Mouse (Mus musculus) adrenal gland, postnatal 36 days (tissue): ENCODE data around the gene Olfr76. TPM values are rescaled to one million over a fixed set of nuclear protein-coding genes. Genes with fewer than 3 reads are reported as not detected.
"Not testable (repeated sequence)": the region's sequence is repeated elsewhere in the genome, so short reads cannot be mapped to it uniquely, and the experiment has no call there.

Experiments used
- DNase-seq, 2 experiments: peaks; one replicate each; pipeline ENCODE4 v3.0.0; 2021; ENCODE audit warnings: mixed read lengths in 1 of 2
- long read RNA-seq, 2 experiments: library from polyadenylated mRNA; stranded (forward); transcript quantifications; one replicate each; pipeline ENCODE4 v2.0.0; 2021; ENCODE audit warnings: borderline sequencing depth in 2 of 2
- total RNA-seq, 2 experiments: library from RNA; stranded (reverse); gene quantifications; 2 replicates each; pipeline ENCODE4 v1.2.3; 2021

Olfr76 gene
- total RNA-seq = not detected
- long read RNA-seq, experiment 1 = 0 reads
- long read RNA-seq, experiment 2 = 0 reads

GRCm38 (mm10) chr19:12123103-12123502 lies at the start of gene Olfr76:
TSS of gene Olfr76 (minus strand) at chr19:12123203.
- no peak for DNase-seq

DNA sequence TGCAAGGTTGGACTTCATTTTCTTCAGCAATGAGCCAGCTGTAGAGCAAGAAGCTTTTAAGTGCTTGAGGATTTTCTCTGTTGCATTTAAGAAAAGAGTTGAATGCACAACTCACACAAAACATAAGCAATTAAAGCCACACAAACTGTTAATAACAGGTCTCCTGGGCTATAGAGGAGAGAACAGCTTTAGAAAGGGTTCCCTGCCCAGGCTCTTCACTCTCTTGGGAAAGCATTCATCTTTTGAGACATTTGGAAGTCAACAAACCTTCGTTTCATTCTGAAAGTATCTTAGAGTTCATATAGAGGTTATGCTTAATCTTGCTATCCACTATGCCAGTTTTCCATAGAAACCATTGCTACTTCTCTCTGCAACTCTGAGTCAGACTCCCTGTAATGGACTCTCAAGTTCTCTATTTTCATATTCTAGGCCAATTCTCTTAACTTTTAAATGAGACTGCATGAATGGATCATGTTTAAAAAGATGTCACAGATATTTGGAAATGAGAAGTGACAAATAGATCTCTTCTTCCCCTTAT lies 47.1 kb upstream of the Olfr76 start, which contains the start of gene Olfr1555-ps1:
TSS of gene Olfr1555-ps1 (minus strand) at position 51 of the 538 bp plus-strand sequence.
- DNase-seq = not testable (repeated sequence)

DNA sequence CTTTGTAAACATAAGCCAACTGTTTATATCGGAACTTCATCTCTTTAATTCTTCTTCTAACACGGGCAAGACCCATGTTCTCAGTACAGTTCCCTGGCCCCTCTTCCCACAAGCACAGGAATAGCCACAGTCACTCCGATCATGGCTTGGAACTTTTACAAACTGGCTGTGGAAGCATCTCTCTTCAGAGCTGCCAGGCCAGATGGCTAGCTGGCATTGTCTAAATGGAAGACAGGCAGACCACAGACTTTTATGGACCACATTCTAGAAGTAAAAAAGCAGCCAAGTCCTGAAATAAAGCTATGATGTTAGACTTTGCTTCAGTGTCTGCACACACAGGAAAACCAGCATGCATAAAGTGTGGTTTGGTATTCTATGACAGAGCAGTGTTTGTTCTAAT lies 22.4 kb upstream of the Olfr76 start:
- DNase-seq = no peak

GRCm38 (mm10) chr19:12143356-12143755 lies 20.4 kb upstream of the Olfr76 start:
- DNase-seq = no peak

GRCm38 (mm10) chr19:12134289-12134688 lies 11.3 kb upstream of the Olfr76 start:
- peak in 1 of 2 experiments; percentile 27 for DNase-seq

DNA sequence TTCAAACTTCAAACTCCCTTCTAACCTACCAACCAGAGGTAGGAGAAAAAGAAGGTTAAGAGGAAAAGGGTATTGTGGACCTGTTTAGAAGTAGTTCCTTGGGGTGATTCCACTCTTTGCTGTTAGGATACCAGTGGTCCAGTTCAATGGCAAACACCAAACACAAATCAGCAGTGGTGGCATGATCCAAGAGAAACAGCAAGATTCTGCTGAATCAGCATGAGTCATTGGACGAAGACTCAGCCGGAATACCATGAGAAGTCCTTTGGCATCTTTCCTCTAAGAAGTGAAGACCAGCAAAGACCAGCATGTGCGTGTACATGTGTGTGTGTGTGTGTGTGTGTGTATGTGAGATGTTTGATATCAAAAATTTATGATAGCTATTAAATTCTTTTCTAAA lies 6.5 kb downstream of the Olfr76 start:
- DNase-seq = no peak

GRCm38 (mm10) chr19:12115797-12116196 lies 7.2 kb downstream of the Olfr76 start, which contains the start of gene Olfr1428:
TSS of gene Olfr1428 (minus strand) at chr19:12115897.
- DNase-seq = no peak

DNA sequence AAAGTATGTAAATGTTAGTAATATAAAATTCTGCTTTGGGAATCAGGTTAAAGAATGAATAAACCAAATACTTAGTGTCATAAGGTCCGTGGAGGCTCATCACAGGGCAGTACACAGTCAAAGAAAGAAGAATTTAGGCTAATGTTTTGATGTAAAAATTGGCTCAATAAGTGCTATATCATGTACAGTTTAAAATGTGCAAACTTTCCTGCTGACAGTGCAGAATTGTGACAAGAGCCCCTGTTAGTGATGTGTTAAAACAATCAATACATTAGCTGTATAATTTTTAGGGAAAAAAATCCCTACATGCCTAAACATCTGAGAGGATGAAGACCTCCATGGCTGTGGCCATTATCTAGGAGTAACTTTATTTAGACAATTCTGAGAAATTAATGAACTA lies 9.2 kb downstream of the Olfr76 start:
- no peak for DNase-seq

DNA sequence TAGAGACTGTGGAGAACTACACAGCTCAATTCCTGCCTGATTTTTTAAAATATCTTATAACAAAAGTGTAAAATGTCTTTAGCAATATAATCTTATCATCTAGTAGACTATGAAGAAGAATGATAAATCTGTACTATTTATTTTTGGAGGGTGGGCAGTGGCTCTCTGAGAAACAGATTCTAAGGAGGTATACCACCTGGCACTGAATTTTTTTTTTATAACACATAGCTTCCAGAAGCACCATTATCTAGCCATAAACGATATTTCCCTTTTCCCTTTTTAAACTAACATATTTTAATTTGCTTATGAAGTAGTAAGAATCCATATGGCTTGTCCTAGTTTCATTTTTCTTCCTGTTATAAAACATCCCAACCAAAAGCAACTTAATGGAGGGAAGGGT lies 18.5 kb downstream of the Olfr76 start:
- DNase-seq = no peak

DNA sequence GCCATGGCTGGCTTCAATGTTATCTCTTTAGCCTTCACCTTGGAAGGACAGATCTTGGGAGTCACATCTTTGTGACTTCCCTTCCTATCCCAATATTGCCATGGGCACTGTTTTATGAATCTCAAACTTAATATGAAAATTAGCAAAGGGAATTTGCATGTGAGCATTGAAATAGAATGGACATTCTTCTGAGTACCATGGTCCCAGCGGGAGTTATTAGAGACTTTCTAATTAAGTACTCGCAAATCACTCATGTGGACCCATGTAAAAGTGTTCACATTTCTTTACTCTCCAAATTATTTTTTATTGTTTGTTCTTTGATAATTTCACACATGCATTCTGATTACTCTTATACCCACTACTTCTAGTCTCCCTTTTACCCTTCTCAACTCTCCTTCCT lies 19.8 kb downstream of the Olfr76 start, which contains the start of gene Olfr1427:
TSS of gene Olfr1427 (minus strand) at position 101 of the 400 bp plus-strand sequence.
- no peak for DNase-seq

- no peak for DNase-seq
These were observed 31.1 kb downstream of the Olfr76 start, which contains the start of gene Olfr1426 for GRCm38 (mm10) chr19:12091913-12092312. TSS of gene Olfr1426 (minus strand) at chr19:12092013.

GRCm38 (mm10) chr19:12077631-12078030 lies 45.4 kb downstream of the Olfr76 start, which contains the start of gene Olfr1425:
TSS of gene Olfr1425 (minus strand) at chr19:12077731.
- not testable (repeated sequence) for DNase-seq

DNA sequence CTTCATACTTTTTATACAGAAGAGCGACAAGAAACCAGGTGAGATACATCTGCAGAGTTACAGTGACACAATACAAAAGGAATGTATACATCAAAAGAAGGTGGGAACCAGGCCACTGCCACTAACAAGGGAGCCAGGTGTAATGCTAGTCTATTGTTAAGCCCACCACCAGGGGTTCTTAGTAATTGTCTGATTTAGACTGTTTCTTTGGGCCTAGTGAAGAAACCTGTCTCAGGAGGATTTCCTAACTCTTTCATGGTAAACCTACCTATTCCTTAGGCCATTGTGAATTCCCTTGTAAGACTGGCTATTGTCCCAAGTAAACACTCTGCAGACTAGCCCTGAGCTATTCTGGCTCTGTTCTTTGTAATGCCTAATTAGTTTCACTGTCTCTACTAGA lies 53.5 kb downstream of the Olfr76 start:
- not testable (repeated sequence) for DNase-seq

Other genes with a start within 250 kb of the Olfr76 start
- gene Olfr1419, start 248.1 kb downstream of the Olfr76 start, total RNA-seq = not detected
- gene Olfr1420, start 236.6 kb downstream of the Olfr76 start, total RNA-seq = not detected
- 10 to 100 TPM; 25.0 to 28.2 TPM for gene Patl1, start 210.8 kb downstream of the Olfr76 start, total RNA-seq
- 100 to 1,000 TPM in 1 of 2 experiments, 10 to 100 TPM in 1; 81.5 to 117 TPM for gene Osbp, start 157.3 kb downstream of the Olfr76 start, total RNA-seq
- gene Olfr1423, start 81.9 kb downstream of the Olfr76 start, total RNA-seq = not detected
- gene Olfr1424, start 60.5 kb downstream of the Olfr76 start, total RNA-seq = not detected
- gene Olfr1425, start 45.5 kb downstream of the Olfr76 start, total RNA-seq = not detected
- gene Olfr1426, start 31.2 kb downstream of the Olfr76 start, total RNA-seq = not detected
- not detected for gene Olfr1427, start 19.9 kb downstream of the Olfr76 start, total RNA-seq
- not detected for gene Olfr1428, start 7.3 kb downstream of the Olfr76 start, total RNA-seq
- gene Olfr1555-ps1, start 46.9 kb upstream of the Olfr76 start, total RNA-seq = not detected
- not detected for gene Olfr1431, start 77.4 kb upstream of the Olfr76 start, total RNA-seq
- not detected for gene Olfr1432, start 109.4 kb upstream of the Olfr76 start, total RNA-seq
- not detected for gene Olfr262, start 118.5 kb upstream of the Olfr76 start, total RNA-seq
- not detected for gene Olfr235, start 137.8 kb upstream of the Olfr76 start, total RNA-seq
- not detected for gene Olfr1434, start 156.7 kb upstream of the Olfr76 start, total RNA-seq
- gene Olfr1436, start 175.9 kb upstream of the Olfr76 start, total RNA-seq = not detected
- not detected for gene Olfr1437, start 201.9 kb upstream of the Olfr76 start, total RNA-seq
- not detected for gene Olfr1438-ps1, start 212.7 kb upstream of the Olfr76 start, total RNA-seq